Mouse (Mus musculus) layer of hippocampus, postnatal 25 days (tissue): ENCODE data around the gene Slc37a4. TPM values are rescaled to one million over a fixed set of nuclear protein-coding genes. Genes with fewer than 3 reads are reported as not detected.
"Not testable (repeated sequence)": the region's sequence is repeated elsewhere in the genome, so short reads cannot be mapped to it uniquely, and the experiment has no call there.

Experiments
- DNase-seq, 2 experiments: peaks; one replicate each; pipeline ENCODE4 v3.0.0; 2022; ENCODE audit warnings: mixed read lengths in 2 of 2, low spot score in 1 of 2; ENCODE audit errors: extremely low spot score in 1 of 2
- microRNA-seq, 2 experiments: library from miRNA; unstranded; fragments of <30 nt; microRNA quantifications; one replicate each; pipeline ENCODE4 v1.2.0; 2021
- total RNA-seq, 2 experiments: library from RNA; stranded (reverse); gene quantifications; 2 replicates each; pipeline ENCODE4 v1.2.3; 2021

The Slc37a4 gene
- total RNA-seq, 2 experiments from 2014 or later = 32.6 to 34.7 TPM

DNA sequence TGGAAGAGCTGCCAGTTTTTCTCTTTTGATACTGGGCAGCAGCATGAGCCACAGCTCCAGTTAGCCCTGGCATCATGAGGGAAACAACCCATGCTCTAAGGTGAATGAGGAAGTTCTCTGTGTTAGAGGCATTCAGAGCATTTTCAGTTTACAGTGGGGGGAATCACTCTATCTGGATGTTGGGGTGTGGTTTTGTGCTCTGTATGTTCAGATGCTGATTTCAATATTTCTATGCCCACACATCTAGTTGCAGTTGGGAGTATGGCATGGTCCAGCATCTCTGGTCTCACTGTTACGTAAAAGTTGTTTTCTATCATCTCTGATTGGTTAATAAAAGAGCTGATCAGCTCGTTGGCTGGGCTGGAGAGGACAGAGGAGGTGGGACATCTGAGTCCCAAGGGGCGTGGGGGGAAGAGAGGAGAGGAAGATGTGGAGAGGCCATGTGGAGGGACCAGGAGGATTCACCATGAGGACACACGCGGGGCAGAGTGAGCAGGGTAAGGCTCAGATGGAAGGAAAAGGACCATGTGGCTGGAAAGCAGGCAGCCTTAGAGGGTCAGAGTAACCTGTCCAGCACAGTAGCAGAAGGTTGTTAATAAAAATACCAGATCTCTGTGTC lies 23.7 kb downstream of the Slc37a4 start:
- DNase-seq = no peak

DNA sequence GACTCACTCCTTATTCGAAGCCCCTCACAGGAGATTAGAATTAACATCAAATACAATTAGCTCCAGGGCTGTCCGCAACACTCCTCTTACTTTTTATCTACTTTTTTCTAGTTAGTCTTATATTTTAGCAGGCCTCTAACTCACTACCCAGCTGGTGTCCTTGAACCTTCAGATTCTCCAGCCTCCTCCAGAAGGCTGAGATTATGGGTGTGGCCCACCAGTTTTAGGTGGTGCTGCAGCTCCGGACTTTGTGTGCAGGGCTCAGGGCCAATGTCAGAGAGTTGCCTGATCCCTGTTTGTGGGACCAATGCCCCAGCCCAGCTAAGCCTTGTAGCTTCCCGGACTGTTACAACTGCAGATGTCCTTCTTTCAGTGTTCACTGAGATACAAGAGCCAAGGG lies 26.9 kb downstream of the Slc37a4 start:
- no peak for DNase-seq

DNA sequence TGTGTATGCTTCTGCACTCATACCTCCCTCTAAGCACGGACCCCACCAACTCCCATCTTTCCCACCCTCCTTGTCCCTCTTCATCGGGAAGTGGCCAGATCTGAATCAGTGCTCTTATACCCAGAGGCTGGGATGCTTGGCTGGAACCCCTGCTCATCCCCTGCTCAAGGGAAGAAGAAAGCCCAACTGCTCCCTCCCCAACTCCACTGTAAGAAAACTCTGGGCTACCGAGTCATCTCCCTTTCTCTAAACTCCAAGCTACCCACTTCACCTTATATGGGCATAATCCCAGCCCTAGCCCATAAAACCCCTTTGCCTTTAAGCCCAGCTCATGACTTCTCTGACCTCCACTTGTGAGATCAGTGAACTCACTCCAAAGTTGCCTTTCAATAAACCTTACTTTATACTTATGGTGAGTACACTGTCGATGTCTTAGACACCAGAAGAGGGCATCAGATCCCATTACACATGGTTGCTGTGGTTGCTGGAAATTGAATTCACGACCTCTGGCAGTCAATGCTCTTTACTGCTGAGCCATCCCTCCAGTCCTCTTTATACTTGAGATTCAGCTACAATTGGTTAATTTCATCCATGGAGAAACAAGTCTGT lies 36.0 kb downstream of the Slc37a4 start:
- no peak for DNase-seq

DNA sequence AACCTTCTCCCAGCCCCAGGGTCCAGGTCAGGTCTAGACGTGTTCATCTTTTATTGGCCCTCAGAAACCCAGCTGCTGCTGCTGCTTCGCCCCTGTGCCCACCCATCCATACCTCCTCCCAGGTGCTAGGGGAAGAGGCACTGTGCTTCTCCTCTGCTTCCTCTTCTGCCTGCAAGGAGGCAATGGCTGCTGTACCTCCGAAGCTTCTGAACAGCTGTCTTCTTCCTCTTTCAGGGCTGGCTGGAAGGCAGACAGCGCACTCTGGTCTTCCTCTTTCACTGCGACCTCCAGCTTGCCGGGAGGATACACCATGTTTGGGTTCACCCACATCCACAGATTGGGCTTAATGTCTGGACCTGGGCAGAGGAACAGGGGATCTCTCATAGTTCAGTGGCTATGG lies 39.1 kb downstream of the Slc37a4 start:
- DNase-seq = no peak

DNA sequence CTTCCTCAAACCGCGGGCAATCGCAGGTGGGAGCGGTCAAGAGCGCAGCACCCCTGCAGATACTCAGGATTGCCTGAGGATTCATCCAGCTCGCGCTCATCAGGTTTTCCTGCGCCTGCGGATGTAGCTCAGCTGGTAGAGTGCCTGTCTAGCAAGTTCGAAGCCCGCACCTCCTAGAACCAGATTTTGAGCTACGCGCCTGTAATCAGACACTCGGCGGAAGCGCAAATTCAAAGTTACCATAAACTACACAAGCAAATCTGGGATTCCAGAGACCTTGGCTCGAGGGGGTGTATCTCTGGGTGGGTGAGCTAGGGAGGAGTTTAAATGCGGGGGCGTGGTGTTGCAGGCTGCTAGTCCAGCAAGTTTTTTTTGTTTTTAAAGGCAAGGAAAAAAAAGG lies 44.3 kb downstream of the Slc37a4 start, which contains the start of gene Foxr1:
TSS of gene Foxr1 (minus strand) at position 176 of the 400 bp plus-strand sequence.
- DNase-seq = no peak

DNA sequence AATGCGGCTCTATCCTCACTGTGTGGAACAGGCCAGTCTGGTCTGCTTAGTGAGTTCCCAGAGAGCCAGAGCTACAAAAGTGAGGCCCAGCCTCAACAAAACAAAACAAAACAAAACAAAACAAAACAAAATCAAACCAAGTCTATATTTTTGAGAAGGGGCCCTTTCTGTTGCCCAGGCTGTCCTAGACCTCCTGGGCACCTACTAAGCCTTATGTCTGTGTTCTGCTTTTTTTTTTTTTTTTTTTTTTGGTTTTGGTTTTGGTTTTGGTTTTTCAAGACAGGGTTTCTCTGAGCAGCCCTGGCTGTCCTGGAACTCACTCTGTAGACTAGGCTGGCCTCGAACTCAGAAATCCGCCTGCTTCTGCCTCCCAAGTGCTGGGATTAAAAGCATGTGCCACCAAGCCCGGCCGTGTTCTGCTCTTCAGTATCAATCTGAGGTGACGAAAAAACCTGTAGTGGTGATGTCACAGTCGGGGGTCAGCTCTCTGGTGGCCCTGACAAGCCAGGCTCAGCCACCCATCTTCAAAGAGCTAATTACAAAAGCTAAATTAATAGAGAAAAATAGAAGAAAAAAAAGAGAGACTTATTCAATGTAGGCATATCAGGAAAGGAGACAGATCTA lies 47.9 kb downstream of the Slc37a4 start:
- DNase-seq = not testable (repeated sequence)

DNA sequence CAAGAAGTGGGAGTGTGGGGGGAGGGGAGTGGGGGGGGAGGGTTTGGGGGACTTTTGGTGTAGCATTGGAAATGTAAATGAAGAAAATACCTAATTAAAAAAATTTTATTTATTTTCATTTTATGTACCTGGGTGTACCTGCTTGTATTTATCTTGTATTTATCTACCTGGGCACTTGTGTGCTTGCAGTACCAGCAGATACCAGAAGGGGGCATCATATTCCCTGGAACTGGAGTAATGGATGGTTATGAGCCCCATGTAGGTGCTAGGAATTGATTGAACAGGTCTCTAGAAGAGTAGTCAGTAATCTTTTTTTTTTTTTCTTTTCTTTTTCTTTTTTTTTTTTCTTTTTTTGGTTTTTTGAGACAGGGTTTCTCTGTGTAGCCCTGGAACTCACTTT lies 53.7 kb downstream of the Slc37a4 start:
- DNase-seq = no peak

Small RNAs within 50 kb of the gene (microRNA-seq; reads per million reads assigned to microRNA genes)
- 2.2 to 3.0 reads per million in 2 experiments for gene Mir7085

Other genes starting within 250 kb of the Slc37a4 start
- gene Cbl, start 162.8 kb upstream of the Slc37a4 start, total RNA-seq = 10 to 100 TPM; 49.2 to 63.4 TPM
- 1 to 10 TPM; 1.9 to 5.4 TPM for gene Ccdc153, start 156.2 kb upstream of the Slc37a4 start, total RNA-seq
- 1 to 10 TPM; 1.3 to 1.4 TPM for gene Pdzd3, start 145.4 kb upstream of the Slc37a4 start, total RNA-seq
- 10 to 100 TPM; 12.8 to 14.7 TPM for gene Nlrx1, start 128.3 kb upstream of the Slc37a4 start, total RNA-seq
- 10 to 100 TPM; 65.0 to 79.6 TPM for gene Abcg4, start 108.2 kb upstream of the Slc37a4 start, total RNA-seq
- 10 to 100 TPM; 28.1 to 31.2 TPM for gene Hinfp, start 91.2 kb upstream of the Slc37a4 start, total RNA-seq
- 100 to 1,000 TPM; 196 to 200 TPM for gene C2cd2l, start 76.6 kb upstream of the Slc37a4 start, total RNA-seq
- gene Dpagt1, start 70.8 kb upstream of the Slc37a4 start, total RNA-seq = 10 to 100 TPM; 14.2 to 15.8 TPM
- 10 to 100 TPM; 50.6 to 58.4 TPM for gene H2afx, start 62.2 kb upstream of the Slc37a4 start, total RNA-seq
- 10 to 100 TPM; 17.9 to 23.6 TPM for gene Hmbs, start 52.6 kb upstream of the Slc37a4 start, total RNA-seq
- gene Vps11, start 35.2 kb upstream of the Slc37a4 start, total RNA-seq = 10 to 100 TPM; 49.0 to 51.4 TPM
- 100 to 1,000 TPM; 114 to 123 TPM for gene Hyou1, start 17.4 kb upstream of the Slc37a4 start, total RNA-seq
- 100 to 1,000 TPM; 616 to 726 TPM for gene Rps25, start 10.3 kb downstream of the Slc37a4 start, total RNA-seq
- 10 to 100 TPM; 65.1 to 76.5 TPM for gene Trappc4, start 10.7 kb downstream of the Slc37a4 start, total RNA-seq
- gene Ccdc84, start 21.7 kb downstream of the Slc37a4 start, total RNA-seq = 10 to 100 TPM; 16.8 to 24.1 TPM
- gene Foxr1, start 44.3 kb downstream of the Slc37a4 start, total RNA-seq = not detected
- not detected for gene Upk2, start 58.1 kb downstream of the Slc37a4 start, total RNA-seq
- 10 to 100 TPM; 59.2 to 78.1 TPM for gene Bcl9l, start 86.0 kb downstream of the Slc37a4 start, total RNA-seq
- gene Cxcr5, start 165.0 kb downstream of the Slc37a4 start, total RNA-seq = not detected
- 100 to 1,000 TPM; 117 to 126 TPM for gene Ddx6, start 208.0 kb downstream of the Slc37a4 start, total RNA-seq